Mouse (Mus musculus): ENCODE measurements around the gene Gm9732.
"Not testable (repeated sequence)": the region's sequence is repeated elsewhere in the genome, so short reads cannot be mapped to it uniquely, and the experiment has no call there.

DNA sequence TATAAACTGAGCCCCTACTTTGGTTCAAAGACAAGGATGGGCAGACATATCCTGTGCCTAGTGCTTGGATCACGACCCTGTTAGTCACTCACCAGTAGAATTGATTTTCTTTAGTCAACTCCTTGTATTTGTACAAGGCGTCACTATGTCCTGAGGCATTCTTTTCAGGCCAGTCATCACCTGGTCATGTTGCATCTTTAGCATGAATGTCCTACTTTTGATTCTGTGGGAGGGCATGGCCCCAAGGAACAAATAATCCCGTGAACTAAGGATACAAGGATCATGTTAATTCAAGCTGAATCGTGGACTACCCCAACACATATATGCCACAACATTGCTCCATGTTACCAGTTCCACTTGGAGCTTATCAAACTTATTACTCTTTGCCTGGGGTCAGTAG is 3.3 kb downstream of the Gm9732 start:
- not testable (repeated sequence) for TF ChIP-seq CTCF (conservative IDR thresholded peaks at IDR 0.05; ENCODE audit: insufficient read depth, insufficient read length, low read depth, low read length); POLR2A (IDR thresholded peaks at IDR 0.05; ENCODE audit: low read depth, low read length)
